Mouse (Mus musculus) midbrain, embryonic 12.5 days (tissue): ENCODE data around the gene Atxn7l1. TPM values are rescaled to one million over a fixed set of nuclear protein-coding genes. Genes with fewer than 3 reads are reported as not detected.

ENCODE experiments used
- ATAC-seq: fragments of 200-750 bp; cut with Nextera tagmentation; 2 replicates; pipeline ENCODE4 v1.8.0; 2017; ENCODE audit warnings: low read depth, moderate TSS enrichment, moderate library complexity; ENCODE audit not compliant: low FRiP score
- H3K27ac ChIP-seq: fragments of 300-500 bp; sonication (generic); replicated peaks from 2 replicates; pipeline ENCODE4 v1.5.1; 2016; ENCODE audit warnings: mild to moderate bottlenecking
- H3K27me3 ChIP-seq: fragments of 300-500 bp; sonication (generic); 2 replicates; pipeline ENCODE4 v1.6.1; 2016; ENCODE audit warnings: mild to moderate bottlenecking
- H3K36me3 ChIP-seq: fragments of 300-500 bp; sonication (generic); 2 replicates; pipeline ENCODE4 v1.6.1; 2016
- H3K4me1 ChIP-seq: fragments of 300-500 bp; sonication (generic); 2 replicates; pipeline ENCODE4 v1.6.1; 2016
- H3K4me2 ChIP-seq: fragments of 300-500 bp; sonication (generic); replicated peaks from 2 replicates; pipeline ENCODE4 v1.6.1; 2016; ENCODE audit warnings: mild to moderate bottlenecking, moderate library complexity
- H3K4me3 ChIP-seq: fragments of 300-500 bp; sonication (generic); 2 replicates; pipeline ENCODE4 v1.5.1; 2016; ENCODE audit warnings: mild to moderate bottlenecking
- H3K9ac ChIP-seq: fragments of 300-500 bp; sonication (generic); replicated peaks from 2 replicates; pipeline ENCODE4 v1.6.1; 2016; ENCODE audit warnings: mild to moderate bottlenecking, moderate library complexity
- H3K9me3 ChIP-seq: fragments of 300-500 bp; sonication (generic); 2 replicates; pipeline ENCODE4 v1.6.1; 2016; ENCODE audit warnings: mild to moderate bottlenecking
- WGBS: fragments of 180-500 bp; shearing (Covaris S2); methylation state at CpG from one replicate; pipeline ENCODE4 v1.1.7; 2016; 5-methylcytosine and 5-hydroxymethylcytosine counted together
- polyA plus RNA-seq: library from polyadenylated mRNA; unstranded; fragments of >200 nt; fragmentation: Nextera tagmentation; extraction: Ambion mirVana; gene quantifications from 2 replicates; pipeline ENCODE4 v1.2.1, GENCODE M21; 2016

Atxn7l1 gene
- polyA plus RNA-seq, 1 experiment from 2014 or later = 11.3 TPM

- Histone ChIP-seq H3K4me1 (no peaks in the 10 kb centered on the region), H3K4me3 (no peak overlapping the region), H3K9ac (no peak overlapping the region), H3K27me3 (peaks cover 1% of the 10 kb centered on the region; the same call in 1 of the 2 replicates), H3K27ac (no peak overlapping the region), H3K36me3 (no peaks in the 10 kb centered on the region), H3K9me3 (no peaks in the 10 kb centered on the region), H3K4me2 (no peak overlapping the region)
- ATAC-seq = no peak
- 61% methylated on average over 6 of the region's 6 CpGs for WGBS
Observed at GRCm38 (mm10) chr12:33411580-33412151, 264.2 kb downstream of the Atxn7l1 start.

Other genes starting within 250 kb of the Atxn7l1 start
- gene Sypl, start 193.8 kb upstream of the Atxn7l1 start, polyA plus RNA-seq = 39.9 and 41.0 TPM in 2 replicates
- gene Cdhr3, start 54.8 kb upstream of the Atxn7l1 start, polyA plus RNA-seq = 0.08 TPM in 1 of 2 replicates, not detected in the other
- gene Efcab10, start 247.2 kb downstream of the Atxn7l1 start, polyA plus RNA-seq = 0.38 and 1.5 TPM in 2 replicates